Mouse (Mus musculus) lung, embryonic 14.5 days (tissue): ENCODE measurements at regions not wholly inside any gene's neighbourhood (a gene's known extent, or its start where the extent isn't known, plus 50 kb on each side); places are given as distances from the start of the nearest gene placed in this dataset.

Experiments
- ATAC-seq: fragments of 200-750 bp; cut with Nextera tagmentation; 2 replicates; pipeline ENCODE4 v1.8.0; 2017; ENCODE audit warnings: mild to moderate bottlenecking, moderate TSS enrichment, moderate library complexity; ENCODE audit not compliant: insufficient read depth
- DNase-seq: peaks from one replicate; pipeline ENCODE4 v3.0.0-alpha.2; 2015
- H3K27ac ChIP-seq: fragments of 300-500 bp; sonication (generic); 2 replicates; pipeline ENCODE4 v1.5.1; 2014; ENCODE audit warnings: low read depth, mild to moderate bottlenecking, moderate library complexity
- H3K27me3 ChIP-seq: fragments of 300-500 bp; sonication (generic); 2 replicates; pipeline ENCODE4 v1.6.1; 2014; ENCODE audit warnings: low read length, control low read depth; ENCODE audit not compliant: insufficient read depth
- H3K36me3 ChIP-seq: fragments of 300-500 bp; sonication (generic); 2 replicates; pipeline ENCODE4 v1.6.1; 2014; ENCODE audit warnings: control low read depth; ENCODE audit not compliant: insufficient read depth
- H3K4me1 ChIP-seq: fragments of 300-500 bp; sonication (generic); 2 replicates; pipeline ENCODE4 v1.6.1; 2014; ENCODE audit warnings: antibody characterized with exemption, control low read depth; ENCODE audit not compliant: insufficient read depth
- H3K4me2 ChIP-seq: fragments of 300-500 bp; sonication (generic); 2 replicates; pipeline ENCODE4 v1.6.1; 2014; ENCODE audit warnings: mild to moderate bottlenecking
- H3K4me3 ChIP-seq: fragments of 300-500 bp; sonication (generic); 2 replicates; pipeline ENCODE4 v1.5.1; 2014; ENCODE audit warnings: low read depth, low read length
- H3K9ac ChIP-seq: fragments of 300-500 bp; sonication (generic); 2 replicates; pipeline ENCODE4 v1.6.1; 2014
- H3K9me3 ChIP-seq: fragments of 300-500 bp; sonication (generic); 2 replicates; pipeline ENCODE4 v1.6.1; 2016; ENCODE audit warnings: low read depth, low read length, control low read depth
- CTCF ChIP-seq: IDR thresholded peaks from 2 replicates; pipeline ENCODE4 v1.5.1; 2016; ENCODE audit warnings: antibody characterized with exemption, low read depth
- WGBS: fragments of 180-500 bp; shearing (Covaris S2); extraction: QIAGEN DNeasy Blood & Tissue Kit; methylation state at CpG from one replicate; pipeline ENCODE4 v1.1.7; 2014; 5-methylcytosine and 5-hydroxymethylcytosine counted together

DNA sequence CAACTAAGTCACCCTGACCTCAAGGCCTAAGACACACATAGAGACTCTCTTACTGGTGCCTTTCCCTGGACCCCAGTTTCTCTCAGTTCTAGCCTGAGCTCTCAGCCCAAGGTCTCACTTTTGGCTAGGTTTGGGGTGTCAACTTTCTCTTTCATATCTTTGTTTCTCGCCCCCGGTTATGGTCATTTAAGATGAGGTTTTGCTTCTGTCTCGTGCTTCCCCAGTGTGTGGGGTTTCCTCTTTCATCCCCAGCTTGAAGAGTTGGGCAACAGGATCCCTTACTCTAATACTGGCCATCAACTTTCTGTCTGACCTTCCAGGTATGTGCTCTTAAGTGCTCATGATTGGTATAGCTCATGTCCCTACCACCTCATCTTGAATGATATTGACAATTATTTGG is 67.5 kb downstream of the Lmo4 start:
- no peaks in the 10 kb centered on the region for H3K9me3 ChIP-seq
- no peaks in the 10 kb centered on the region for H3K27me3 ChIP-seq
- no peaks in the 10 kb centered on the region for H3K36me3 ChIP-seq
- H3K9ac ChIP-seq: no peak overlapping the region
- ATAC-seq (no peak), DNase-seq (no peak)
- H3K4me2 ChIP-seq: no peak overlapping the region
- H3K4me1 ChIP-seq: no peaks in the 10 kb centered on the region
- H3K4me3 ChIP-seq: no peak overlapping the region
- TF ChIP-seq CTCF: no peak
- WGBS: 84% methylated on average over 3 of the region's 3 CpGs
- H3K27ac ChIP-seq: no peak overlapping the region

DNA sequence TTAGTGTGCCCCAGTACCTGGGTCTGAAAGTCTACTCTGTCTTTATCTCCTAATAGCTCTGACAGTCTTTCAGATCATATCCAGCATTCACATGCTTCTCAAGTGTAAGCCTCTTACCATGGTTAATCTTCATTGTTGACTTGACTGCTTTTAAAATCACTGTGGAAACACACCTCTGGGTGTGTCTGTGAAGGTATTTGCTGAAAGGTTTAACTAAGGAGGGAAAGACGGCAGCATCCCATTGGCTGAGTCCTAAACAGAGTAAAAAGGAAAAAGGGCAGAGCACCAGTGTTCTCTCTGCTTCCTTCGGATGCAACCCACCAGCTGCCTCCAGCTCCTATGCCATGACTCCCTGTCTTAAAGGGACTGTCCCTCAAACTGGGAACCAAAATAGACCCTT is 68.6 kb downstream of the Lmo4 start:
- WGBS: 66% methylated on average over 2 of the region's 2 CpGs
- no peak overlapping the region for H3K4me2 ChIP-seq
- ATAC-seq: no peak

GRCm38 (mm10) chr3:144135646-144136045 is 69.4 kb downstream of the Lmo4 start:
- no peaks in the 10 kb centered on the region for H3K36me3 ChIP-seq
- H3K27ac ChIP-seq: no peak overlapping the region
- no peaks in the 10 kb centered on the region for H3K27me3 ChIP-seq
- H3K9ac ChIP-seq: no peak overlapping the region
- no peak overlapping the region for H3K4me2 ChIP-seq
- ATAC-seq (no peak), DNase-seq (no peak)
- no peaks in the 10 kb centered on the region for H3K9me3 ChIP-seq
- H3K4me1 ChIP-seq: no peaks in the 10 kb centered on the region
- 95% methylated on average over 6 of the region's 6 CpGs for WGBS
- TF ChIP-seq CTCF: no peak
- no peak overlapping the region for H3K4me3 ChIP-seq

More for the DNA sequence above, 68.6 kb downstream of the Lmo4 start:
- no peak for TF ChIP-seq CTCF
- Histone ChIP-seq H3K4me1 (no peaks in the 10 kb centered on the region), H3K36me3 (no peaks in the 10 kb centered on the region), H3K9ac (no peak overlapping the region), H3K27ac (no peak overlapping the region), H3K9me3 (no peaks in the 10 kb centered on the region), H3K4me3 (no peak overlapping the region), H3K27me3 (no peaks in the 10 kb centered on the region)
- no peak for DNase-seq

- WGBS: 90% methylated on average over 4 of the region's 4 CpGs
- Histone ChIP-seq H3K36me3 (no peaks in the 10 kb centered on the region), H3K9ac (no peak overlapping the region), H3K27ac (no peak overlapping the region), H3K4me1 (no peaks in the 10 kb centered on the region), H3K9me3 (no peaks in the 10 kb centered on the region), H3K4me3 (no peak overlapping the region), H3K4me2 (no peak overlapping the region), H3K27me3 (no peaks in the 10 kb centered on the region)
- ATAC-seq (no peak), DNase-seq (no peak)
- TF ChIP-seq CTCF: no peak
These were observed 77.0 kb downstream of the Lmo4 start for GRCm38 (mm10) chr3:144128042-144128441.

- H3K36me3 ChIP-seq: no peaks in the 10 kb centered on the region
- ATAC-seq (no peak), DNase-seq (no peak)
These were observed 80.7 kb downstream of the Lmo4 start for GRCm38 (mm10) chr3:144124353-144124752.

GRCm38 (mm10) chr3:144123361-144124072 is 81.5 kb downstream of the Lmo4 start:
- TF ChIP-seq CTCF: no peak
- ATAC-seq (no peak), DNase-seq (no peak)
- Histone ChIP-seq H3K27ac (no peak overlapping the region), H3K9ac (no peak overlapping the region), H3K4me1 (no peaks in the 10 kb centered on the region), H3K27me3 (no peaks in the 10 kb centered on the region), H3K9me3 (no peaks in the 10 kb centered on the region), H3K4me2 (no peak overlapping the region), H3K4me3 (no peak overlapping the region), H3K36me3 (no peaks in the 10 kb centered on the region)
- 74% methylated on average over 6 of the region's 6 CpGs for WGBS

More at GRCm38 (mm10) chr3:144124353-144124752, 80.7 kb downstream of the Lmo4 start:
- WGBS: 79% methylated on average over 4 of the region's 4 CpGs
- no peak overlapping the region for H3K4me2 ChIP-seq
- H3K9me3 ChIP-seq: no peaks in the 10 kb centered on the region
- H3K27me3 ChIP-seq: no peaks in the 10 kb centered on the region
- no peaks in the 10 kb centered on the region for H3K4me1 ChIP-seq
- H3K27ac ChIP-seq: no peak overlapping the region
- H3K4me3 ChIP-seq: no peak overlapping the region
- H3K9ac ChIP-seq: no peak overlapping the region
- no peak for TF ChIP-seq CTCF

DNA sequence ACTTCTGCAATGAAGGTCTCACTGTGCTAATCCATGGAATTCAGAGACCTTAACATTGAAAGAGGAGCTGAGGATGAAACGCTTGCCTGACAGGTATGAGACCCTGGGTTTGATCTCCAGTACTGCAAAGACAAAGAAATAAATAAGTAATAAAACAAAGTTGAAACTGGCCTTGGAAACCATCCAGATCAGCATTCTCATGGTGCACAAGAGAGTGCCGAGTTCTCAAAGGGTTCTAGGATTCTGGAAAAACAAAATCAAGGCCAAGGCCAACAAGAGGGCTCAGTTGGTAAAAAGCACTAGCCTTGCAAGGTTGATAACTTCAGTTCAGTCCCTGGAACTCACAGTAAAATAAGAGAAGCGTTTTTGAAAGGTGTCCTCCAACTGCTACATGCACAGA is 85.9 kb downstream of the Lmo4 start:
- H3K9me3 ChIP-seq: no peaks in the 10 kb centered on the region
- no peak overlapping the region for H3K4me2 ChIP-seq
- ATAC-seq: no peak
- no peaks in the 10 kb centered on the region for H3K36me3 ChIP-seq
- no peak overlapping the region for H3K27ac ChIP-seq
- H3K9ac ChIP-seq: no peak overlapping the region
- 67% methylated on average over 3 of the region's 3 CpGs for WGBS
- H3K4me1 ChIP-seq: no peaks in the 10 kb centered on the region
- DNase-seq: no peak
- no peaks in the 10 kb centered on the region for H3K27me3 ChIP-seq
- H3K4me3 ChIP-seq: no peak overlapping the region
- TF ChIP-seq CTCF: no peak
